In the genomic region with DNA sequence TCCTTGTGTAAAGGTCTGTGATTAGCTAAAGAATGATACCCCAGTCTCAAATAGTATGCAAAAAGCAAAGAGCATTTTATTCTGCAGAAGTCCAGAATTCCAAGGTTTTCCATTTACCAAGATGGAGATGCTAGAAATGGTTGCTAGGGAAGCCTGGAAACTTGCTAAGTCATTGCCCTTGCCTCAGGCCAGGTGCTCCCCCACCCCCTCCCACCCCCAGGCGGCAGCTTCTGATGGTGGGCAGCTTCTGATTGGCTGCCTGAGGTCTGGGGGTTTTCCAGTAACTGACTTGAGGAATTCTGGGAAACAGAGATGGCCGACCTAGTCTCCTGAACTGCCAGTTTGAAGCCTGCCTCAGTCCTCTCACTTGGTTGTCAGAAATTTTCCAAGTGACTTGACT, we compare ENCODE assay signal across 35 mouse cellular contexts. TPM values are rescaled to one million over a fixed set of nuclear protein-coding genes. Genes with fewer than 3 reads are reported as not detected.
A peak's percentile ranks its signal among the peaks of the same experiment; 100 is the strongest.
DNase-seq lines count a peak whose midpoint lies in the region; ATAC-seq and TF ChIP-seq lines count a peak whose summit lies in the region.
"Had no signal": no experiment of that assay in that cellular context is flagged by ENCODE, and none has a peak within 500 bp of the region (broad histone marks: within the 10 kb centered on the region; RNA-seq: fewer than 3 reads in every experiment).

No protein-coding gene starts in this region.

- H3K36me3 ChIP-seq in CH12.LX (replicated peaks in 1 of 2; ENCODE audit: control insufficient read depth in 1 of 2, insufficient read depth in 1 of 2, low read length in 1 of 2) = no peaks in the 10 kb centered on the region
- H3K36me3 ChIP-seq: embryonic facial prominence, embryonic 10.5 days; embryonic facial prominence, embryonic 13.5 days; forebrain, embryonic 12.5 days; forebrain, embryonic 15.5 days; heart, embryonic 10.5 days; heart, embryonic 13.5 days; hindbrain, embryonic 12.5 days; hindbrain, embryonic 15.5 days had no signal

- in situ Hi-C loops in CH12.LX (cut with MboI; ENCODE audit: low pct_ligation_motif_present, low pct_unique_long_range_greater_than_20kb, low sequenced_read_pairs) = loop anchor here (25.0 kb wide), 1 partner anchor 931 kb away; no protein-coding TSS in a partner anchor

- no peak overlapping the region for H3K9ac ChIP-seq in CH12.LX (ENCODE audit: insufficient read depth, low read depth)
- H3K9ac ChIP-seq: embryonic facial prominence, embryonic 13.5 days; forebrain, embryonic 12.5 days; forebrain, embryonic 15.5 days; heart, embryonic 13.5 days; hindbrain, embryonic 12.5 days; hindbrain, embryonic 15.5 days had no signal

- ATAC-seq in megakaryocyte progenitor cell, adult 5-6 weeks (replicated peaks; ENCODE audit: poor library complexity) = no peak
- ATAC-seq: activated CD4-positive, CD25-positive, alpha-beta regulatory T cell, adult 4 months; forebrain, embryonic 15.5 days; intestine, postnatal 0 days had no signal

- no peak for TF ChIP-seq EP300 in CH12.LX (IDR thresholded peaks at IDR 0.05; ENCODE audit: low read length)

- DNase-seq in 3134 (ENCODE audit: extremely low read depth, insufficient read length, low spot score) (peak; percentile 48), CH12.LX (ENCODE audit: extremely low read depth) (peak; percentile 22), R1 (ENCODE audit: low read depth, low spot score) (peak; percentile 73)
- no peak for DNase-seq in ovary, postnatal 10 days (ENCODE audit: low spot score)
- DNase-seq in kidney, postnatal 36 days = no peak
- DNase-seq: adrenal gland, adult 8-10 months; adrenal gland, postnatal 25 days; cerebellum, adult 11-12 months; cerebellum, adult 8-10 months; cerebellum, postnatal 10 days; cerebellum, postnatal 36 days; embryo, embryonic 11 days; gastrocnemius, postnatal 10 days; gastrocnemius, postnatal 36 days; heart, adult 2 months; heart, postnatal 14 days; heart, postnatal 4 days had no signal

- no peak overlapping the region for H3K4me2 ChIP-seq in CH12.LX (ENCODE audit: insufficient read depth, low read depth, poor library complexity, severe bottlenecking)
- H3K4me2 ChIP-seq: embryonic facial prominence, embryonic 13.5 days; forebrain, embryonic 12.5 days; forebrain, embryonic 15.5 days; heart, embryonic 13.5 days; hindbrain, embryonic 12.5 days; hindbrain, embryonic 15.5 days had no signal

- H3K4me3 ChIP-seq in CH12.LX (replicated peaks in 1 of 3; ENCODE audit: low read depth in 2 of 3, low read length in 2 of 3, poor library complexity in 1 of 3) = no peak overlapping the region
- H3K4me3 ChIP-seq: embryonic facial prominence, embryonic 10.5 days; embryonic facial prominence, embryonic 13.5 days; erythroblast, embryonic 14.5 days; forebrain, embryonic 12.5 days; forebrain, embryonic 15.5 days; heart, adult 2 months; heart, embryonic 10.5 days; heart, embryonic 13.5 days; hindbrain, embryonic 12.5 days; hindbrain, embryonic 15.5 days had no signal

- H3K9me3 ChIP-seq in CH12.LX (replicated peaks; ENCODE audit: low read length) = no peaks in the 10 kb centered on the region
- H3K9me3 ChIP-seq: embryonic facial prominence, embryonic 10.5 days; embryonic facial prominence, embryonic 13.5 days; forebrain, embryonic 12.5 days; forebrain, embryonic 15.5 days; heart, embryonic 10.5 days; heart, embryonic 13.5 days; hindbrain, embryonic 12.5 days; hindbrain, embryonic 15.5 days had no signal

- dilution Hi-C loops in CH12.LX (cut with MboI; ENCODE audit: extremely low pct_ligation_motif_present, extremely low pct_unique_long_range_greater_than_20kb, low sequenced_read_pairs) = no loop called here

- no peak for TF ChIP-seq RAD21 in CH12.LX (IDR thresholded peaks at IDR 0.05; ENCODE audit: low read depth, low read length)

- no peak for TF ChIP-seq CTCF in CH12.LX (conservative IDR thresholded peaks at IDR 0.05 in 1 of 2, IDR thresholded peaks at IDR 0.05 in 1 of 2; ENCODE audit: low read depth in 2 of 2, low read length in 2 of 2)

- H3K27ac ChIP-seq in CH12.LX (ENCODE audit: insufficient read depth, low read depth) = no peak overlapping the region
- H3K27ac ChIP-seq: embryonic facial prominence, embryonic 10.5 days; embryonic facial prominence, embryonic 13.5 days; forebrain, embryonic 12.5 days; forebrain, embryonic 15.5 days; heart, adult 2 months; heart, embryonic 10.5 days; heart, embryonic 13.5 days; hindbrain, embryonic 12.5 days; hindbrain, embryonic 15.5 days had no signal

- TF ChIP-seq POLR2A in CH12.LX (IDR thresholded peaks at IDR 0.05; ENCODE audit: low read depth, low read length) = no peak

- no peaks in the 10 kb centered on the region for H3K27me3 ChIP-seq in CH12.LX (replicated peaks)
- H3K27me3 ChIP-seq: embryonic facial prominence, embryonic 13.5 days; forebrain, embryonic 12.5 days; forebrain, embryonic 15.5 days; heart, embryonic 13.5 days; hindbrain, embryonic 12.5 days; hindbrain, embryonic 15.5 days had no signal

- no peaks in the 10 kb centered on the region for H3K79me2 ChIP-seq in CH12.LX (replicated peaks; ENCODE audit: control insufficient read depth, extremely low read depth, insufficient read depth, poor library complexity, severe bottlenecking)

- H3K4me1 ChIP-seq in CH12.LX (ENCODE audit: control insufficient read depth in 1 of 2, insufficient read depth in 2 of 2) = no peaks in the 10 kb centered on the region; a peak in 1 of 4 replicates
- H3K4me1 ChIP-seq: embryonic facial prominence, embryonic 10.5 days; embryonic facial prominence, embryonic 13.5 days; forebrain, embryonic 12.5 days; forebrain, embryonic 15.5 days; heart, embryonic 10.5 days; heart, embryonic 13.5 days; hindbrain, embryonic 12.5 days had no signal

TF ChIP-seq in CH12.LX, 34 proteins besides CTCF, POLR2A, EP300 and RAD21:
- TF ChIP-seq USF1 (IDR thresholded peaks at IDR 0.05; ENCODE audit: low read depth, low read length) (no peak), UBTF (IDR thresholded peaks at IDR 0.05; ENCODE audit: low read depth, low read length) (no peak), ZNF384 (IDR thresholded peaks at IDR 0.05; ENCODE audit: low read depth, low read length) (no peak), BHLHE40 (IDR thresholded peaks at IDR 0.05; ENCODE audit: low read depth, low read length) (no peak), PAX5 (IDR thresholded peaks at IDR 0.05; ENCODE audit: low read length) (no peak), MAZ (IDR thresholded peaks at IDR 0.05; ENCODE audit: low read depth, low read length) (no peak), KAT2A (IDR thresholded peaks at IDR 0.05; ENCODE audit: insufficient replicate concordance, low read length) (no peak), TCF12 (IDR thresholded peaks at IDR 0.05; ENCODE audit: low read depth, low read length) (no peak), ZKSCAN1 (IDR thresholded peaks at IDR 0.05; ENCODE audit: borderline replicate concordance, low read depth, low read length) (no peak), USF2 (conservative IDR thresholded peaks at IDR 0.05; ENCODE audit: low read depth, low read length) (no peak), CHD1 (IDR thresholded peaks at IDR 0.05; ENCODE audit: low read depth, low read length) (no peak), NELFE (IDR thresholded peaks at IDR 0.05; ENCODE audit: low read depth, low read length) (no peak), RCOR1 (conservative IDR thresholded peaks at IDR 0.05; ENCODE audit: low read depth, low read length) (no peak), MAX (IDR thresholded peaks at IDR 0.05; ENCODE audit: low read length) (no peak), ZMIZ1 (IDR thresholded peaks at IDR 0.05; ENCODE audit: low read depth, low read length) (no peak), ZC3H11A (IDR thresholded peaks at IDR 0.05; ENCODE audit: low read depth, low read length) (no peak), MAFK (IDR thresholded peaks at IDR 0.05; ENCODE audit: insufficient replicate concordance, low read length) (no peak), NRF1 (IDR thresholded peaks at IDR 0.05; ENCODE audit: low read depth, low read length) (no peak), ELF1 (IDR thresholded peaks at IDR 0.05; ENCODE audit: low read depth, low read length) (no peak)

RNA-seq across cellular contexts. Expression of a gene that starts 12.6 kb away (rescaled TPM):
- total RNA-seq in CH12.LX (2012; rRNA removed) = not detected in 2 replicates
- not detected in 2 replicates for total RNA-seq in CH12.LX (2014; rRNA removed)
- not detected in 2 replicates for polyA plus RNA-seq in CH12.LX (2012; ENCODE audit: insufficient read length, low read depth)
- total RNA-seq in megakaryocyte progenitor cell, adult 5-6 weeks (2015) = not detected in 2 replicates
- not detected in 2 replicates for total RNA-seq in megakaryocyte progenitor cell, adult 5-6 weeks (2017)
- total RNA-seq: adrenal gland, adult 8-10 months; adrenal gland, postnatal 25 days; gastrocnemius, adult 18-20 months; gastrocnemius, postnatal 10 days; gastrocnemius, postnatal 36 days; granulocyte monocyte progenitor cell, adult 5-6 weeks; heart, adult 2 months; heart, postnatal 14 days; heart, postnatal 4 days had no signal
- polyA plus RNA-seq: activated CD4-positive, CD25-positive, alpha-beta regulatory T cell, adult 4 months; brain, embryonic 14.5 days; cortical plate, adult 2 months; embryonic facial prominence, embryonic 10.5 days; embryonic facial prominence, embryonic 13.5 days; erythroblast, embryonic 14.5 days; forebrain, embryonic 12.5 days; forebrain, embryonic 15.5 days; heart, adult 2 months; heart, embryonic 10.5 days; heart, embryonic 13.5 days; heart, embryonic 16.5 days; hindbrain, embryonic 12.5 days; hindbrain, embryonic 15.5 days; intestine, embryonic 14.5 days; intestine, postnatal 0 days had no signal

RNA-seq across cellular contexts. Expression of a gene that starts 44.7 kb away (rescaled TPM):
- 18.5 and 22.4 TPM in 2 replicates for total RNA-seq in CH12.LX (2012; rRNA removed)
- total RNA-seq in CH12.LX (2014; rRNA removed) = 16.8 and 18.2 TPM in 2 replicates
- polyA plus RNA-seq in CH12.LX (2012; ENCODE audit: insufficient read length, low read depth) = 13.9 and 16.3 TPM in 2 replicates
- total RNA-seq in megakaryocyte progenitor cell, adult 5-6 weeks (2015) = 12.6 and 17.2 TPM in 2 replicates
- 12.7 and 18.5 TPM in 2 replicates for total RNA-seq in megakaryocyte progenitor cell, adult 5-6 weeks (2017)

Comparison
In these comparisons a context has a peak if more than half of its experiments do, and no peak if none do; other contexts are left out.
1. DNase-seq: peak in 3134 (single experiment), CH12.LX (single experiment) and R1 (single experiment); none in ovary, postnatal 10 days (single experiment) and kidney, postnatal 36 days (0 of 2).